Mouse (Mus musculus) hindbrain, embryonic 13.5 days (tissue): ENCODE measurements around the gene Borcs6. TPM values are rescaled to one million over a fixed set of nuclear protein-coding genes. Genes with fewer than 3 reads are reported as not detected.

Source experiments
- ATAC-seq: fragments of 200-750 bp; cut with Nextera tagmentation; 2 replicates; pipeline ENCODE4 v1.8.0; 2017; ENCODE audit warnings: moderate TSS enrichment; ENCODE audit not compliant: low FRiP score
- H3K27ac ChIP-seq: fragments of 300-500 bp; sonication (generic); 2 replicates; pipeline ENCODE4 v1.5.1; 2015; ENCODE audit warnings: inconsistent platforms, mild to moderate bottlenecking, moderate library complexity
- H3K27me3 ChIP-seq: fragments of 300-500 bp; sonication (generic); 2 replicates; pipeline ENCODE4 v1.6.1; 2015; ENCODE audit warnings: mild to moderate bottlenecking, inconsistent platforms
- H3K36me3 ChIP-seq: fragments of 300-500 bp; sonication (generic); 2 replicates; pipeline ENCODE4 v1.6.1; 2015; ENCODE audit warnings: mild to moderate bottlenecking, inconsistent platforms
- H3K4me1 ChIP-seq: fragments of 300-500 bp; sonication (generic); replicated peaks from 2 replicates; pipeline ENCODE4 v1.6.1; 2015; ENCODE audit warnings: inconsistent platforms
- H3K4me2 ChIP-seq: fragments of 300-500 bp; sonication (generic); 2 replicates; pipeline ENCODE4 v1.6.1; 2015; ENCODE audit warnings: inconsistent platforms, mild to moderate bottlenecking, moderate library complexity
- H3K4me3 ChIP-seq: fragments of 300-500 bp; sonication (generic); 2 replicates; pipeline ENCODE4 v1.5.1; 2015; ENCODE audit warnings: mild to moderate bottlenecking, inconsistent platforms
- H3K9ac ChIP-seq: fragments of 300-500 bp; sonication (generic); 2 replicates; pipeline ENCODE4 v1.6.1; 2015; ENCODE audit warnings: mild to moderate bottlenecking, inconsistent platforms
- H3K9me3 ChIP-seq: fragments of 300-500 bp; sonication (generic); 2 replicates; pipeline ENCODE4 v1.6.1; 2016; ENCODE audit warnings: inconsistent platforms
- WGBS: fragments of 180-500 bp; shearing (Covaris S2); methylation state at CpG from one replicate; pipeline ENCODE4 v1.1.7; 2015; 5-methylcytosine and 5-hydroxymethylcytosine counted together
- polyA plus RNA-seq: library from polyadenylated mRNA; unstranded; fragments of >200 nt; fragmentation: Nextera tagmentation; extraction: Ambion mirVana; gene quantifications from 2 replicates; pipeline ENCODE4 v1.2.1, GENCODE M21; 2015

Borcs6 gene
- polyA plus RNA-seq, 1 experiment from 2014 or later, result 15.2 TPM

DNA sequence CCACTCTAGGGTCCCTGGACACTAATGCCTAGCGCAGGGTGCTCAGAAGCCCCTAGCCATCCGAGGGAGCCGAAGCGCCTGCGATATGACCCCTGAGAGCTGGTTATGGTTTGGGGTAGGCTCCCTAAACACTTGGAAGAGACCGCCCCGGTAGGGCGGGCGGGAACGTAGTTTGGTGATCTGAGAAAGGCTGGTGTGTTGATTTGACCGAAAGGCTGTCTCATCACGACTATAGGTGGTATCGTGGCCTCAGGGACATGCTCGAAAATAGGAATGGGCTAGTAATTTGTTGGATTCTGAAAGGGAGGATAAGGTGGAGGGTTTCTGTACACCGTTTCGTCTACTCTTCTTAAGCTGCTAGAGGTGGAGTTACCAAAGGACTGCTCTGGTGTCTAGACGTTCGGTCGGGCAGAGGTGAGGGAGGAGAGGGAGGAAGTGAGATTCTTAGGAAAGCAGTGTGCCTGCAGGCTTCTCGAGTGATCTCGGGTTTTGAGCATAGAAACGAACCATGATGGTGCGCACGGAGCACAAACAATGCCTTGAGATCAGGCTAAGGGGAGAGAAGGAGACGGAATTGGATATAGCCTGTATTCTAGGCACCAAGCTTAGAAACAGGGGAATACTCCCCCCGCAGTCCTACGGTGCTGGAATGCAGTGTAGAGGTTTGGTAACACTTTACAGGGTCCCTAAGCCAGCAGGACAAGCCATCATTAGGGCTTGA, 36.2 kb downstream of the Borcs6 start:
- H3K9ac ChIP-seq, result peak overlapping the region; percentile 72
- peaks cover 76% of the 10 kb centered on the region for H3K4me1 ChIP-seq
- peaks cover 18% of the 10 kb centered on the region for H3K36me3 ChIP-seq
- peak overlapping the region; percentile 47 for H3K4me3 ChIP-seq
- peak overlapping the region; percentile 97 for H3K4me2 ChIP-seq
- 0 out of 2 replicates have a peak, but pooled peaks cover 2% of the 10 kb centered on the region for H3K27me3 ChIP-seq
- peak overlapping the region; percentile 82 for H3K27ac ChIP-seq
- no peak for ATAC-seq
- no peaks in the 10 kb centered on the region for H3K9me3 ChIP-seq
- 3% methylated on average over 27 of the region's 27 CpGs for WGBS

GRCm38 (mm10) chr11:69096360-69096986, 37.0 kb downstream of the Borcs6 start:
- Histone ChIP-seq H3K9me3 (no peaks in the 10 kb centered on the region), H3K36me3 (peaks cover 20% of the 10 kb centered on the region), H3K27ac (peak overlapping the region; percentile 88), H3K9ac (peak overlapping the region; percentile 75), H3K27me3 (0 out of 2 replicates have a peak, but pooled peaks cover 2% of the 10 kb centered on the region), H3K4me2 (peak overlapping the region; percentile 97), H3K4me1 (peaks cover 73% of the 10 kb centered on the region), H3K4me3 (peak overlapping the region; percentile 47)
- ATAC-seq, result no peak
- 14% methylated on average over 9 of the region's 9 CpGs for WGBS

- peaks cover 66% of the 10 kb centered on the region for H3K4me1 ChIP-seq
- peaks cover 23% of the 10 kb centered on the region for H3K36me3 ChIP-seq
- no peak for ATAC-seq
- H3K27me3 ChIP-seq, result 0 out of 2 replicates have a peak, but pooled peaks cover 2% of the 10 kb centered on the region
- peak overlapping the region; percentile 97 for H3K4me2 ChIP-seq
- H3K9me3 ChIP-seq, result no peaks in the 10 kb centered on the region
- peak overlapping the region; percentile 75 for H3K9ac ChIP-seq
- 2% methylated on average over 29 of the region's 29 CpGs for WGBS
- H3K27ac ChIP-seq, result peak overlapping the region; percentile 88
- peak overlapping the region; percentile 32 for H3K4me3 ChIP-seq
Observed at GRCm38 (mm10) chr11:69096987-69097900, 37.7 kb downstream of the Borcs6 start.

DNA sequence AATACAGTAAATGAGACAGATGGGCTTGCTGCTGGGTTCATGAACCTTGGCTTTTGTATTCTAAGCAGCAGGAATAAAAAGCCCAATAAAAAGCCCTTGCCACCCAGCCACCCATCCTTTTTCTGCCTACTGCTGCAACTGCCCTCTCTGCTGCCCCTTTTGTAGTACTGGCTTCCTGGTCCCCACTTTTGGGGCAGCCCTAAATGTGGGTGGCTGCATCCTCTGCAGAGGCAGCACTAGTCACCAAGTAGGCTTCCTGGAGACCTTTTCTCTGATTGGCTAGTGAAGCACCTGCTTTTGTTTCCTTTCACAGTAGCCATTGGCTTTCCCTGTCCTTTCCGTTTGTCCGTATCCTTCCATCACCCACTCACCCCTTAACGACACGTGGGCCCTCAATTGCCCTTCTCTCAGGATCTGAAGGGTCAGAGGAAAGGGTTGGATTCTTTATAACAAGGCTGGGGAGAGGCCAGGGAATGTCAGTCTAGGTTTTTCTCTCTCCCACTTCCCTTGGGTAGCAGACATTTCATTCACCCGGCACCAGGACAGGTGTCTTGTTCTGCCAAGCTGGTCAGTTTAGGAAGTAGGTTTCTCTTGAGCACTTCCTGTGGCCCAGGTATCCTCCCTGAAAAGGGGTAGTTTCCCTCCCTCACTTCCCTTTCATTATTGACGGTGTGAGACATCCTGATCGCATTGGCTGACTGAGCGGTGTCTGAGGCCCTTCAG, 38.7 kb downstream of the Borcs6 start:
- no peaks in the 10 kb centered on the region for H3K9me3 ChIP-seq
- 20% methylated on average over 8 of the region's 8 CpGs for WGBS
- peaks cover 26% of the 10 kb centered on the region for H3K36me3 ChIP-seq
- H3K27me3 ChIP-seq, result 0 out of 2 replicates have a peak, but pooled peaks cover 2% of the 10 kb centered on the region
- H3K4me1 ChIP-seq, result peaks cover 66% of the 10 kb centered on the region
- H3K27ac ChIP-seq, result peak overlapping the region; percentile 88
- ATAC-seq, result no peak
- H3K9ac ChIP-seq, result peak overlapping the region; percentile 75
- peak overlapping the region; percentile 50 for H3K4me3 ChIP-seq
- peak overlapping the region; percentile 97 for H3K4me2 ChIP-seq

DNA sequence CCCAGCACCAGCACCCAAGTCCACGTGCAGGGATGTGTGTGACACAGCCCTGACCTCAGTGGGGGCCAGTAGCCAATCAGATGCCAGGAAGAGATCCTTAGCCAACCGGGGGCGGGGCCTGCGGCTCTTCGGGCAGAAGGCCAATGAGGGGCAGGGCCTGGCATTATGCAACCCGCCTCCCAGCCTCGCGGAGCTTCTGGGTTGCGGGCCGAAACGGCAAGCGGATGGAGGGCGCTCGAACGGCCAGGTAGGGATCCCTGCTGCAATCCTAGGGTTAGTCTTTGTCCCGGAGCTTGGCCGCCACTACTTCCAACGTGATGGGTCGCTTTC, 39.2 kb downstream of the Borcs6 start:
- peaks cover 66% of the 10 kb centered on the region for H3K4me1 ChIP-seq
- no peaks in the 10 kb centered on the region for H3K9me3 ChIP-seq
- peak overlapping the region; percentile 75 for H3K9ac ChIP-seq
- no peak for ATAC-seq
- H3K4me2 ChIP-seq, result peak overlapping the region; percentile 97
- H3K27me3 ChIP-seq, result 0 out of 2 replicates have a peak, but pooled peaks cover 2% of the 10 kb centered on the region
- WGBS, result under 1% methylated on average over 19 of the region's 19 CpGs
- H3K27ac ChIP-seq, result peak overlapping the region; percentile 88
- peak overlapping the region; percentile 50 for H3K4me3 ChIP-seq
- peaks cover 31% of the 10 kb centered on the region for H3K36me3 ChIP-seq

DNA sequence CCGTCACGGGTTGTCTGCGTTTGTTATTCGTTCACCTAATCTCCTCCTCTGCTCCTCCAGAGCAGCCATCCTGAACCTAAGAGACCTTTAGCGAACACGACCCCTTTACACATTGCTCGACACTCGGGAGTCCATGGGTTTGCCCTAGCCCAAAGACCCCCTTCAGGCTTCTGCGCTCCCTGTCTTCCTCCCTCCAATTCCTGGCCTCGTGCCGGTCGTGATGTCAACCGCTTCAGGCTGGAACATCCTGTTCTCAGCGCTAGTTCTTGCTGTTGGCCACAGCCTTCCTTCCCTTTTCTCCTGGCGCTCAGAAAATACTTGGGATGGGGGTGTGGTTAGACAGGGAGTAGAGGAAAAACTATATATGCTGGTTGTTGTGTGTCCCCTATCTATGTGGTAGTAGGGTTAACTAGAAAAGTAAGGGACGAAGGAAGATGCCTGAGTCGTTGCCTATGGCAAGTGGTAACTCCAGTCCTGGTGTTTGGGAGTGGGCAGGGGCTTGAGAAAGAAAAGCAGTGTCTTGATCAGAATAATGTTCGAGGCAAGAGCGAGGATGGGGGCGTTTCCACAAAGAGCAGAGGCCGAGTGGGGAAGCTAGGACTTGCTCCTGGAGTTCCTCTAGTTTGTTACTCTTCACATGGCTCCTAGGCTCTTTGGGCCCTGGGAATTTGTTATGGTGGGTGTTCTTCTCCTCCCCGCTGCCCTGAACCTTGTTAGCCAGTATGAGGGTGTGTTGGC, 39.8 kb downstream of the Borcs6 start:
- Histone ChIP-seq H3K9me3 (no peaks in the 10 kb centered on the region), H3K27ac (peak overlapping the region; percentile 88), H3K9ac (peak overlapping the region; percentile 75), H3K4me2 (peak overlapping the region; percentile 97), H3K36me3 (peaks cover 37% of the 10 kb centered on the region), H3K4me1 (peaks cover 64% of the 10 kb centered on the region), H3K4me3 (peak overlapping the region; percentile 50), H3K27me3 (0 out of 2 replicates have a peak, but pooled peaks cover 2% of the 10 kb centered on the region)
- under 1% methylated on average over 22 of the region's 22 CpGs for WGBS
- ATAC-seq, result no peak

DNA sequence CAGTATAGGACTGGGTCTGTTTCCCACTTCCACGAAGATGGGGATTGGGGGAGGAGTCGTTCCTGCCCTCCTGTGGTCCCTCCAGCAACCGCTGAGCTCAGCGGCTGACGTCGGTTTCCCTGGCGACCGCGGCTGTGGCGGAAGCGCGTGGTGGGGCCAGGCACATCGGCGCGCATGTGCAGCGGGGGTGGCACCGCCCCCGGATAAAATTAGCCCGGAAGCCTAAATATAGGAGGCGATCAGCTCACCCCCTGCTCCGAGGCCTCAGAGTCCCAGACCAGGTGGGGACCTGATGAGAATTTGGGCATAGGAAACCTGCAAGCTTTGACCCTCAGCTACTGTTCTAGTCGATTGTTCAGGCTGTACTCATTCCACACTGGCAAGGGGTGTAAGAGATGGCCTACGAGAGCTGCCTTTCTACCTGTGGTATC, 40.4 kb downstream of the Borcs6 start:
- Histone ChIP-seq H3K27me3 (0 out of 2 replicates have a peak, but pooled peaks cover 2% of the 10 kb centered on the region), H3K27ac (peak overlapping the region; percentile 88), H3K36me3 (peaks cover 43% of the 10 kb centered on the region), H3K4me1 (peaks cover 61% of the 10 kb centered on the region), H3K4me3 (peak overlapping the region; percentile 50), H3K9ac (peak overlapping the region; percentile 75), H3K9me3 (no peaks in the 10 kb centered on the region), H3K4me2 (peak overlapping the region; percentile 97)
- ATAC-seq, result peak; percentile 25
- 2% methylated on average over 23 of the region's 23 CpGs for WGBS

- peak overlapping the region; percentile 88 for H3K27ac ChIP-seq
- H3K4me3 ChIP-seq, result peak overlapping the region; percentile 50
- no peaks in the 10 kb centered on the region for H3K9me3 ChIP-seq
- peaks cover 52% of the 10 kb centered on the region for H3K36me3 ChIP-seq
- H3K27me3 ChIP-seq, result 0 out of 2 replicates have a peak, but pooled peaks cover 2% of the 10 kb centered on the region
- ATAC-seq, result no peak
- peak overlapping the region; percentile 97 for H3K4me2 ChIP-seq
- H3K9ac ChIP-seq, result peak overlapping the region; percentile 75
- 92% methylated on average over 20 of the region's 20 CpGs for WGBS
- peaks cover 53% of the 10 kb centered on the region for H3K4me1 ChIP-seq
Observed at GRCm38 (mm10) chr11:69100639-69101360, 41.3 kb downstream of the Borcs6 start.

DNA sequence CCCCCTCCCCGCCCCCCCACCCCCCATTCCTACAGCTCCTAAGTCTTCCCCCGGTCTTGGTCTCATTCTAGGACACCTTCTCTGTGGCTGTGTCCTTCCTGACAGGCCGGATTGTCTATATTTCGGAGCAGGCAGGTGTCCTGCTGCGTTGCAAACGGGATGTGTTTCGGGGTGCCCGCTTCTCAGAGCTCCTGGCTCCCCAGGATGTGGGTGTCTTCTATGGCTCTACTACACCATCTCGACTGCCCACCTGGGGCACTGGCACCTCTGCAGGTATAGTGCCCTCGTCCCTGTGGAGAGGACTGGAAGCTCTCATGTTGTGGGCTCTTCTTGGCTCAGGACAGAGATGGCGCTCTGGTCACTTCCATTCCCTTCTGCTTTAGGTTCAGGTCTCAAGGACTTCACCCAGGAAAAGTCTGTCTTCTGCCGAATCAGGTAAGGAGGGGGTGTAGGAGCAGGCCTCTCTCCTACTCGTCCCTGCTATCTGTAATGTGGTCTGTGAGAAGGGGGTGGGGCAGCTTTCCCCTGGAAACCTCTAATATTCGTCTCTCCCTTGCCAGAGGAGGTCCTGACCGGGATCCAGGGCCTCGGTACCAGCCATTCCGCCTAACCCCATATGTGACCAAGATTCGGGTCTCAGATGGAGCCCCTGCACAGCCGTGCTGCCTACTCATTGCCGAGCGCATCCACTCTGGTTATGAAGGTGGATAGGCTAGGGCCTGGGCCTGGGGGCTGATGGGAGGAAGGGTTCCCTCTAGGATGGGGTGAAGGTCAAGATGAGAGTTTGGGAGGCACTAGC, 42.3 kb downstream of the Borcs6 start:
- no peaks in the 10 kb centered on the region for H3K27me3 ChIP-seq
- H3K36me3 ChIP-seq, result peaks cover 62% of the 10 kb centered on the region
- no peak overlapping the region for H3K4me3 ChIP-seq
- 91% methylated on average over 21 of the region's 21 CpGs for WGBS
- no peak overlapping the region for H3K4me2 ChIP-seq
- ATAC-seq, result no peak
- no peak overlapping the region for H3K27ac ChIP-seq
- H3K4me1 ChIP-seq, result peaks cover 44% of the 10 kb centered on the region
- H3K9me3 ChIP-seq, result no peaks in the 10 kb centered on the region
- no peak overlapping the region for H3K9ac ChIP-seq

DNA sequence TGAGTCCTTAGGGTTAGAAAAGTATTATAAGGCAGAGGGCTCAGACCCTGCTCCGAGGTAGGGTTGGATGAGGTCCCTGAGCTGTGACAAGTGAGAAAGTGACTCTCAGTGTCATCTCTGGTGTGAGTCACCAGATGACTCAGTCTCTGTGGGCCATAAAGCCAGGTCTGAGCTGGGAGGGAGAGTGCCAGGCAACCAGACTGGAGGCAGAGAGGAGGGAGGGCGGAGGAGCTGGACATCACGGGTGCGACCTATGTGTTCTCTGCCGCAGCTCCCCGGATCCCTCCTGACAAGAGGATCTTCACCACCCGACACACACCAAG, 42.8 kb downstream of the Borcs6 start:
- no peak overlapping the region for H3K9ac ChIP-seq
- no peak overlapping the region for H3K4me2 ChIP-seq
- peaks cover 68% of the 10 kb centered on the region for H3K36me3 ChIP-seq
- no peak overlapping the region for H3K4me3 ChIP-seq
- H3K27me3 ChIP-seq, result no peaks in the 10 kb centered on the region
- no peaks in the 10 kb centered on the region for H3K9me3 ChIP-seq
- no peak for ATAC-seq
- no peak overlapping the region for H3K27ac ChIP-seq
- H3K4me1 ChIP-seq, result peaks cover 39% of the 10 kb centered on the region
- 96% methylated on average over 7 of the region's 7 CpGs for WGBS
